Mouse (Mus musculus) MEL (cell line): ENCODE results near the gene Rgl3. TPM values are rescaled to one million over a fixed set of nuclear protein-coding genes. Genes with fewer than 3 reads are reported as not detected.
A peak's percentile ranks its signal among the peaks of the same experiment; 100 is the strongest.

Experiments used
- DNase-seq: peaks from one replicate; pipeline ENCODE4 v3.0.0; 2011; ENCODE audit warnings: low read depth, low spot score
- H3K27ac ChIP-seq: 2 replicates; pipeline ENCODE4 v1.5.1; 2012; ENCODE audit warnings: low read depth, mild to moderate bottlenecking, control low read depth, low read length, moderate library complexity; ENCODE audit not compliant: control insufficient read depth
- H3K27me3 ChIP-seq, 2 experiments: fragments of 150-350 bp in 1 of 2; sonication (generic) in 1 of 2; 2 replicates each; pipeline ENCODE4 v1.6.1; 2012; ENCODE audit warnings: low read length in 2 of 2, mild to moderate bottlenecking in 2 of 2, improper control_type of control experiment in 1 of 2, moderate library complexity in 1 of 2; ENCODE audit not compliant: insufficient read depth in 2 of 2, control insufficient read depth in 1 of 2
- H3K36me3 ChIP-seq, 2 experiments: 2 replicates each; pipeline ENCODE4 v1.6.1; 2012 to 2014; ENCODE audit warnings: low read length in 2 of 2, improper control_type of control experiment in 1 of 2, inconsistent platforms in 1 of 2, mild to moderate bottlenecking in 1 of 2; ENCODE audit not compliant: insufficient read depth in 2 of 2, control insufficient read depth in 1 of 2
- H3K4me1 ChIP-seq, 2 experiments: fragments of 150-350 bp in 1 of 2; sonication (generic) in 1 of 2; 2 replicates each; pipeline ENCODE4 v1.6.1; 2012; ENCODE audit warnings: low read length in 2 of 2, improper control_type of control experiment in 1 of 2, mild to moderate bottlenecking in 1 of 2; ENCODE audit not compliant: insufficient read depth in 2 of 2, control insufficient read depth in 1 of 2
- H3K4me3 ChIP-seq, 2 experiments: fragments of 150-350 bp in 1 of 2; sonication (generic) in 1 of 2; 2 replicates each; pipeline ENCODE4 v1.5.1; 2012; ENCODE audit warnings: low read depth in 2 of 2, low read length in 2 of 2, mild to moderate bottlenecking in 2 of 2, moderate library complexity in 2 of 2, control low read depth in 1 of 2, improper control_type of control experiment in 1 of 2; ENCODE audit not compliant: control insufficient read depth in 1 of 2, insufficient read depth in 1 of 2
- H3K79me2 ChIP-seq: 2 replicates; pipeline ENCODE4 v1.6.1; 2012; ENCODE audit warnings: mild to moderate bottlenecking, low read length, moderate library complexity; ENCODE audit not compliant: control insufficient read depth, poor library complexity, insufficient read depth
- H3K9ac ChIP-seq: 2 replicates; pipeline ENCODE4 v1.6.1; 2012; ENCODE audit warnings: low read depth, mild to moderate bottlenecking, control low read depth, low read length, moderate library complexity; ENCODE audit not compliant: control insufficient read depth, poor library complexity, severe bottlenecking
- H3K9me3 ChIP-seq: fragments of 150-350 bp; sonication (generic); replicated peaks from 2 replicates; pipeline ENCODE4 v1.6.1; 2012; ENCODE audit warnings: mild to moderate bottlenecking, low read length, improper control_type of control experiment, moderate library complexity; ENCODE audit not compliant: insufficient read depth
- BHLHE40 ChIP-seq: IDR thresholded peaks from 2 replicates; pipeline ENCODE4 v1.6.1; 2012; ENCODE audit warnings: low read depth, mild to moderate bottlenecking, inconsistent platforms, low read length, improper control_type of control experiment, borderline replicate concordance
- CHD2 ChIP-seq: IDR thresholded peaks from 2 replicates; pipeline ENCODE4 v1.6.1; 2011; ENCODE audit warnings: low read length, improper control_type of control experiment
- CTCF ChIP-seq, 3 experiments: IDR thresholded peaks in 2 of 3; conservative IDR thresholded peaks in 1 of 3; 2 replicates each; pipeline ENCODE4 v1.5.1; 2011 to 2012; ENCODE audit warnings: low read length in 3 of 3, low read depth in 2 of 3, mild to moderate bottlenecking in 2 of 3, improper control_type of control experiment in 1 of 3, inconsistent platforms in 1 of 3, mixed read lengths in 1 of 3, moderate library complexity in 1 of 3; ENCODE audit not compliant: control insufficient read depth in 1 of 3, insufficient read depth in 1 of 3, poor library complexity in 1 of 3, severe bottlenecking in 1 of 3
- E2F4 ChIP-seq: IDR thresholded peaks from 2 replicates; pipeline ENCODE4 v1.6.1; 2011; ENCODE audit warnings: low read depth, low read length, improper control_type of control experiment, borderline replicate concordance
- ELF1 ChIP-seq: IDR thresholded peaks from 2 replicates; pipeline ENCODE4 v1.6.1; 2014; ENCODE audit warnings: low read depth, mild to moderate bottlenecking, inconsistent platforms, low read length, improper control_type of control experiment, moderate library complexity
- EP300 ChIP-seq, 2 experiments: IDR thresholded peaks; 2 replicates each; pipeline ENCODE4 v1.6.1; 2011; ENCODE audit warnings: improper control_type of control experiment in 2 of 2, low read length in 2 of 2, low read depth in 1 of 2, mild to moderate bottlenecking in 1 of 2
- ETS1 ChIP-seq: IDR thresholded peaks from 2 replicates; pipeline ENCODE4 v1.6.1; 2012; ENCODE audit warnings: low read depth, mild to moderate bottlenecking, inconsistent platforms, low read length, improper control_type of control experiment, moderate library complexity
- GATA1 ChIP-seq: IDR thresholded peaks from 2 replicates; pipeline ENCODE4 v1.6.1; 2011; ENCODE audit warnings: low read depth, low read length, improper control_type of control experiment
- HCFC1 ChIP-seq: IDR thresholded peaks from 2 replicates; pipeline ENCODE4 v1.6.1; 2012; ENCODE audit warnings: low read depth, mild to moderate bottlenecking, inconsistent platforms, low read length, improper control_type of control experiment, moderate library complexity
- JUND ChIP-seq: IDR thresholded peaks from 2 replicates; pipeline ENCODE4 v1.6.1; 2011; ENCODE audit warnings: low read depth, mild to moderate bottlenecking, improper control_type of control experiment, low read length
- MAZ ChIP-seq: IDR thresholded peaks from 2 replicates; pipeline ENCODE4 v1.6.1; 2012; ENCODE audit warnings: low read depth, mild to moderate bottlenecking, inconsistent platforms, low read length, improper control_type of control experiment
- POLR2A ChIP-seq, 2 experiments: IDR thresholded peaks; 2 replicates each; pipeline ENCODE4 v1.6.1; 2011 to 2012; ENCODE audit warnings: low read length in 2 of 2, mild to moderate bottlenecking in 2 of 2, control low read depth in 1 of 2, improper control_type of control experiment in 1 of 2, low read depth in 1 of 2, moderate library complexity in 1 of 2; ENCODE audit not compliant: control insufficient read depth in 1 of 2, insufficient read depth in 1 of 2, poor library complexity in 1 of 2
- POLR2AphosphoS2 ChIP-seq: IDR thresholded peaks from 2 replicates; pipeline ENCODE4 v1.6.1; 2011; ENCODE audit warnings: low read length, improper control_type of control experiment
- SIN3A ChIP-seq: IDR thresholded peaks from 2 replicates; pipeline ENCODE4 v1.6.1; 2012; ENCODE audit warnings: low read length, improper control_type of control experiment, inconsistent platforms
- TAL1 ChIP-seq: IDR thresholded peaks from 2 replicates; pipeline ENCODE4 v1.6.1; 2012; ENCODE audit warnings: mild to moderate bottlenecking, inconsistent platforms, low read length, moderate library complexity, mixed read lengths
- TCF12 ChIP-seq: IDR thresholded peaks from 2 replicates; pipeline ENCODE4 v1.6.1; 2014; ENCODE audit warnings: low read depth, mild to moderate bottlenecking, inconsistent platforms, low read length, improper control_type of control experiment, moderate library complexity
- UBTF ChIP-seq: IDR thresholded peaks from 2 replicates; pipeline ENCODE4 v1.6.1; 2012; ENCODE audit warnings: low read depth, mild to moderate bottlenecking, inconsistent platforms, low read length, improper control_type of control experiment, moderate library complexity, borderline replicate concordance; ENCODE audit not compliant: insufficient read depth
- USF1 ChIP-seq: IDR thresholded peaks from 2 replicates; pipeline ENCODE4 v1.6.1; 2014; ENCODE audit warnings: low read depth, mild to moderate bottlenecking, inconsistent platforms, low read length, improper control_type of control experiment, moderate library complexity
- USF2 ChIP-seq, 2 experiments: IDR thresholded peaks; 2 replicates each; pipeline ENCODE4 v1.6.1; 2011 to 2012; ENCODE audit warnings: improper control_type of control experiment in 2 of 2, low read length in 2 of 2, borderline replicate concordance in 1 of 2, inconsistent platforms in 1 of 2, low read depth in 1 of 2, mild to moderate bottlenecking in 1 of 2; ENCODE audit not compliant: insufficient read depth in 1 of 2
- ZC3H11A ChIP-seq: IDR thresholded peaks from 2 replicates; pipeline ENCODE4 v1.6.1; 2012; ENCODE audit warnings: low read depth, mild to moderate bottlenecking, inconsistent platforms, low read length, improper control_type of control experiment
- ZKSCAN1 ChIP-seq: IDR thresholded peaks from 2 replicates; pipeline ENCODE4 v1.6.1; 2012; ENCODE audit warnings: low read depth, mild to moderate bottlenecking, inconsistent platforms, low read length, improper control_type of control experiment, moderate library complexity
- ZMIZ1 ChIP-seq: IDR thresholded peaks from 2 replicates; pipeline ENCODE4 v1.6.1; 2012; ENCODE audit warnings: low read depth, mild to moderate bottlenecking, inconsistent platforms, low read length, improper control_type of control experiment, moderate library complexity
- ZNF384 ChIP-seq: IDR thresholded peaks from 2 replicates; pipeline ENCODE4 v1.6.1; 2012; ENCODE audit warnings: low read depth, mild to moderate bottlenecking, inconsistent platforms, low read length, improper control_type of control experiment
- polyA plus RNA-seq, 2 experiments: library from polyadenylated mRNA; stranded (reverse) in 1 of 2; unstranded in 1 of 2; fragments of >175 nt in 1 of 2; fragments of >200 nt in 1 of 2; gene quantifications; 2 replicates each; pipeline versions ENCODE4 v1.2.1 to v1.2.4; 2012; ENCODE audit warnings: low replicate concordance in 2 of 2, low read depth in 1 of 2; ENCODE audit not compliant: insufficient read length in 2 of 2, insufficient read depth in 1 of 2, missing spikeins in 1 of 2
- total RNA-seq: library from RNA; depleted of rRNA; stranded (reverse); fragments of 300-350 nt; gene quantifications from 2 replicates; pipeline ENCODE4 v1.2.3, GENCODE M21; 2012

The Rgl3 gene
- total and polyA plus RNA-seq, 3 experiments, result not detected

DNA sequence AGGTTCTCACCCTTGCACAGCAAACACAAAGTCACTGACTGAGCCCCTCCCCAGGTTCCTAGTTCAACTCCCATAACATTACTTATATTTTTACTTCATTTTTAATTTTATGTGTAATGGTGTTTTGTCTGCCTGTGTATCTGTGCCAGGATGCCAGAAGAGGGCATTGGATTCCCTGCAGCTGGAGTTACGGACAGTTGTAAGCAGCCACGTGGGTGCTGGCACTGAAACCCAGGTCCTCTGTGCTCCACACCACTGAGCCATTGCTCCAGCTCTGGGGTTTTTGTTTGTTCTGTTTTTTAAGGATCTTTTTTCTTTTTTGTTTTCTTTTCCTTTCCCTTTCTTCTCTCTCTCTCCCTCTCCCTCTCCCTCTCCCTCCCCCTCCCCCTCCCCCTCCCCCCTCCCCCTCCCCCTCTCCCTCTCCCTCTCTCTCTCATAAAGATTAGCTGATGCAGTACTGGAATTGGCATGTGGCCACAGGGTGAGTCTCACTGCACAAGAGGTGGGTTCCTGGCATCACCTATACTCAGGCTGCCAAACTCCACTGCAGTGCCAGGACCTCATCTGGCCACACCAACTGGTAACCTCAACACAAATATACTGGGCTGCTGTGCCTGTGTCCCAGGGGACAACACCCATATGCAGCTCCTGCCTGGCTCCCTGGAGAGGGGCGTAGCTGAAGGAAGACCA lies 7.1 kb upstream of the Rgl3 start (continued):
- TF ChIP-seq USF1 (no peak), ZKSCAN1 (no peak), CHD2 (no peak), POLR2AphosphoS2 (no peak), MAZ (no peak), HCFC1 (0 out of 2 replicates have a peak, but pooled peaks have one; percentile 34), TAL1 (no peak), TCF12 (0 out of 2 replicates have a peak, but pooled peaks have one; percentile 4), ZC3H11A (no peak), ELF1 (no peak)

DNA sequence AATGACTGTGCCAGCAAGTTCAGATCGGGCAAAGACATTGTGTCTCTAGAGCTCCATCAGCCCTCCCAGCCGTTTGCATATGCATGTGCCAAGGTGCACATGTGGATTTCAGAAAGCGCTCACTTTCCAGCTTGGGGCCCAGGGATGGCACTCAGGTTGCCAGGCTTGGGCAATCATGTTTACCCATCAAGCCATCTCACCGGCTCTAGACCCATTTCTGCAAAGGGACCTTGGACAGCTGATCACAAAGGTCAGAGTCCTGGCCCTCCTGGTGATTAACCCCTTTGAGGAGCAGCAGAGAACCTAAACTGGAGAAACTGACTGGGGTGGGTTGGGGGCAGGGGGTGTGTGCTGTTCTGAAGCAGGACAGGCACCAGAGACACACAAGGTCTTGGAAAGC lies 3.0 kb upstream of the Rgl3 start:
- H3K27me3 ChIP-seq, result 0 out of 4 replicates have a peak, but pooled peaks cover 0 to 2% of the 10 kb centered on the region in 2 experiments
- H3K9ac ChIP-seq, result no peak overlapping the region
- DNase-seq, result no peak

More for the DNA sequence above, 3.0 kb upstream of the Rgl3 start:
- Histone ChIP-seq H3K9me3 (no peaks in the 10 kb centered on the region), H3K4me1 (no peaks in the 10 kb centered on the region), H3K27ac (no peak overlapping the region), H3K79me2 (no peaks in the 10 kb centered on the region), H3K4me3 (no peak overlapping the region)
- TF ChIP-seq TCF12, result no peak
- TF ChIP-seq BHLHE40, result no peak
- TF ChIP-seq ETS1, result no peak
- no peak for TF ChIP-seq ZMIZ1
- TF ChIP-seq SIN3A, result no peak
- TF ChIP-seq CHD2, result no peak
- no peak for TF ChIP-seq UBTF
- TF ChIP-seq CTCF (IDR thresholded peaks at IDR 0.05 in 2 of 3, conservative IDR thresholded peaks at IDR 0.05 in 1 of 3; ENCODE audit: control insufficient read depth in 1 of 3, insufficient read depth in 1 of 3, low read depth in 2 of 3, low read length in 3 of 3, poor library complexity in 1 of 3, severe bottlenecking in 1 of 3), result no peak
- TF ChIP-seq JUND, result no peak
- TF ChIP-seq GATA1, result no peak
- no peak for TF ChIP-seq E2F4
- no peak for TF ChIP-seq EP300 (IDR thresholded peaks at IDR 0.05; ENCODE audit: low read depth in 1 of 2, low read length in 2 of 2)
- TF ChIP-seq USF2 (IDR thresholded peaks at IDR 0.05; ENCODE audit: borderline replicate concordance in 1 of 2, insufficient read depth in 1 of 2, low read depth in 1 of 2, low read length in 2 of 2), result no peak
- no peak for TF ChIP-seq TAL1
- TF ChIP-seq ZNF384, result no peak
- no peak for TF ChIP-seq POLR2A (IDR thresholded peaks at IDR 0.05; ENCODE audit: control insufficient read depth in 1 of 2, insufficient read depth in 1 of 2, low read depth in 1 of 2, low read length in 2 of 2, poor library complexity in 1 of 2)
- TF ChIP-seq, all 39 proteins: peak for 0
- no peaks in the 10 kb centered on the region for H3K36me3 ChIP-seq
